Mouse (Mus musculus): ENCODE measurements around the gene Hmgb1. TPM values are rescaled to one million over a fixed set of nuclear protein-coding genes. Genes with fewer than 3 reads are reported as not detected.
A peak's percentile ranks its signal among the peaks of the same experiment; 100 is the strongest.

Gene Hmgb1
- polyA plus RNA-seq, 1 experiment from 2014 or later, result 2,008 TPM

DNA sequence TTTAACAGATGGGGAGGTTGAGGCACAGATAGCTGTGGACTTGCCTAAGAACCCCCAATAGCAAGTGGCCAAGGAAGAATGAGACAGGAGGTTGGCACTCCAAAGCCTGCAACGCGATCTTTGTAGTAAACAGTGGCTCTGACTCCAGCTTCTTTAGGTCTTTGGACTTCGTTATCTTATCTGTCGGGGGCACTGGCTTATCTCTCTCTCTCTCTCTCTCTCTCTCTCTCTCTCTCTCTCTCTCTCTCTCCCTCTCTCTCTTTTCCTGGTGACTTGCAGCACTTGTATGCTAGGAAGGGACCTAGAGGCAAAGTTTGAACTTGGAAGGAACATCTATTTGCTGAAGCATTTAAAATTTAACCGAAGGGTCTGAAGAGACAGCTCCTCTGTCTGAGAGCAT, 155.9 kb downstream of the Hmgb1 start:
- peaks cover 6% of the 10 kb centered on the region; the same call in 1 of the 2 replicates for H3K4me1 ChIP-seq (ENCODE audit: insufficient read depth)
- H3K4me2 ChIP-seq, result no peak overlapping the region
- DNase-seq (no peak), ATAC-seq (ENCODE audit: insufficient read depth) (no peak)
- no peaks in the 10 kb centered on the region for H3K36me3 ChIP-seq (ENCODE audit: insufficient read depth)
- H3K27me3 ChIP-seq (ENCODE audit: insufficient read depth, low read length), result no peaks in the 10 kb centered on the region
- 29% methylated on average over 5 of the region's 5 CpGs for WGBS
- TF ChIP-seq CTCF (IDR thresholded peaks at IDR 0.05; ENCODE audit: low read depth), result no peak
- no peak overlapping the region for H3K9ac ChIP-seq
- H3K27ac ChIP-seq (ENCODE audit: low read depth), result no peak overlapping the region
- H3K9me3 ChIP-seq (ENCODE audit: low read depth, low read length), result no peaks in the 10 kb centered on the region
- no peak overlapping the region for H3K4me3 ChIP-seq (ENCODE audit: low read depth, low read length)

DNA sequence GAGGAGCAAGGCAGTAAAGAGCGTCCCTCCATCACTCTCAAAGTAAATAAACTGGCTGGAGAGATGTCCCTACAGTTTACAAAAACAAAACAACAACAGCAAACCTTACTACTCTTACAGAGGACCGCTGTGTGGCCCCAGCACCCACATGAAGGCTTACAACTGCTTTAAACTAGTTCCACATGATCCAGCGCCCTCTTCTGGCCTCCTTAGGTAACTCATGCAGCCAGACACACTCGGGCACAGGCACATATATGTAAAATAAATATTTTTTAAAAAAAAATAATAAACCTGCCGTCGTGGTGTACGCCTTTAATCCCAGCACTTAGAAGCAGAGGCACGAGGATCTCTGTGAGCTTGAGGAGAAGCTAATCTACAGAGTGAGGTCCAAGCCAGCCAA, 156.9 kb downstream of the Hmgb1 start:
- 0 out of 2 replicates have a peak, but pooled peaks have one; percentile 15 for TF ChIP-seq CTCF (IDR thresholded peaks at IDR 0.05; ENCODE audit: low read depth)
- H3K9me3 ChIP-seq (ENCODE audit: low read depth, low read length), result no peaks in the 10 kb centered on the region
- H3K9ac ChIP-seq, result no peak overlapping the region
- no peak overlapping the region for H3K4me3 ChIP-seq (ENCODE audit: low read depth, low read length)
- no peak overlapping the region for H3K27ac ChIP-seq (ENCODE audit: low read depth)
- DNase-seq (no peak), ATAC-seq (ENCODE audit: insufficient read depth) (no peak)
- H3K27me3 ChIP-seq (ENCODE audit: insufficient read depth, low read length), result no peaks in the 10 kb centered on the region
- no peaks in the 10 kb centered on the region for H3K36me3 ChIP-seq (ENCODE audit: insufficient read depth)
- H3K4me1 ChIP-seq (ENCODE audit: insufficient read depth), result peaks cover 6% of the 10 kb centered on the region; the same call in 1 of the 2 replicates
- H3K4me2 ChIP-seq, result no peak overlapping the region
- 74% methylated on average over 8 of the region's 8 CpGs for WGBS

DNA sequence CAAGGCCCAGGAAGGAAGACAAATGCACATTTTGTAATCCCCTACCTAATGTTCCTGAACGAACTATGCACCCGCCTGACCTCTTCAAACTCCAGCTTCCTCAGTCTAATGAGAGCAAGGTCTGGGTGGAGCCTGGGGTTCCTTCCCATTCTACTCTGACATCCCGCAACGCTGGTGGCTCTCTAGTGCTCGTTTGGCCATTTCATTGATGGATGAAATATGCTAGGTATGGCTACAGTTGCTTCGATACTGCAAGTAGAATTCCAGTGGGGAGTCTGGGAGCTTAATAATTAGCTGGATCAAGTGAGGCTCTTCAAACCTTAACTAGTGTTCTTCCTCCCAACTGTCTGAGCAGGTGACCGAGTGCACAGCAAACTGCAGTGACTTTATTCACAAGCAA, 163.2 kb downstream of the Hmgb1 start:
- Histone ChIP-seq H3K27ac (ENCODE audit: low read depth) (peak overlapping the region; percentile 34), H3K27me3 (ENCODE audit: insufficient read depth, low read length) (no peaks in the 10 kb centered on the region), H3K9ac (no peak overlapping the region), H3K9me3 (ENCODE audit: low read depth, low read length) (no peaks in the 10 kb centered on the region), H3K4me1 (ENCODE audit: insufficient read depth) (no peaks in the 10 kb centered on the region; the same call in none of the 2 replicates), H3K36me3 (ENCODE audit: insufficient read depth) (no peaks in the 10 kb centered on the region), H3K4me2 (peak overlapping the region; percentile 44), H3K4me3 (ENCODE audit: low read depth, low read length) (no peak overlapping the region; the same call in 1 of the 2 replicates)
- no peak for TF ChIP-seq CTCF (IDR thresholded peaks at IDR 0.05; ENCODE audit: low read depth)
- DNase-seq (peak; percentile 34), ATAC-seq (ENCODE audit: insufficient read depth) (0 out of 2 replicates have a peak, but pooled peaks have one; percentile 21)
- 38% methylated on average over 7 of the region's 7 CpGs for WGBS

DNA sequence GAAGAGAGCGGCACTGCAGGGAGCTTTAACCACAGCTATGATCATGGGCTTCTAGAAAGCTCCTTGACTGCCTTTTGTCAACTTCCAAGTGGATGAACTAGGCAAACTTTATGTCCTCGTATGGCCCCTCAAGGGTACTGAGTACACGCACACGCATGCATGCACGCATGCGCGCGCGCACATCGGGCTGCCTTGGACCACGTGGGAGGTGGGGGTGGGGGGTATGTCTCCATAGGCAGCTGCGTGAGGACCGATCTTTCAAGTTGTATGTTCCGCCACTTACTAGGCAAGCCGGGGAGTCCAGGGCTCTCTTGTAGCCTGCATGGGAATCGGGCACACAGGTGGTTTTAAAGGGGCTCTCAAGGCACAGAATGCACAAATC, 163.6 kb downstream of the Hmgb1 start:
- DNase-seq (peak; percentile 59), ATAC-seq (ENCODE audit: insufficient read depth) (peak; percentile 51; the same call in 1 of the 2 replicates)
- H3K27ac ChIP-seq (ENCODE audit: low read depth), result peak overlapping the region; percentile 34

DNA sequence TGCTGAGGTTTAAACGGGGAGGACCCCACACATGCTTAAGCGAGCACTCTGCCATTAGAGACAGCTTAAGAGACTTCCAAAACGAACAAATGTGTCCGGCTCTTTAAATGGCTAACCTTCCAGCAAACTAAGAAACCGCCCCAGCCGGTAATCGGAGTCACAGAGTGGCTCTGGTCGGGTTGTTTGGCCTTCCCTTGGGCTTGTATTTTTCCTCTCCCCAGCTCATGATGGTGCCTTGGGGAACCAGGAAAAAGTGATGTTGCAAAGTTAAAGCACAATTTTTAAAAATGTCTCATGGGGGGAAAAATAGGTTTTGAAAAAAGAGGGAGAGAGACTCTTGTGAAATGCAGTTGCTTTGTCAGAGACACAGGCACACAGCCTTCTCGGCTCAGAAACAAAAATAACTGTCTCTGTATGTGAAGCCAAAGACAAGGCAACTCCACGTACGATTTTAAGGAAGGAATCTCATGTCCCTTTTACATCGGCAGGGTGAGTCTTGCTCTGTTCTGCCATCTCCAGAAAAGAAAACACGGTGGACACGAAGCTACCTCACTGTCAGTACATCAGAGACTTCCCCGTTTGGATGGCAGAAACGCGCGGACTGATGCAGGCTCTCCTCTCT, 164.1 kb downstream of the Hmgb1 start:
- Histone ChIP-seq H3K36me3 (ENCODE audit: insufficient read depth) (no peaks in the 10 kb centered on the region), H3K4me3 (ENCODE audit: low read depth, low read length) (no peak overlapping the region), H3K4me2 (peak overlapping the region; percentile 44), H3K9me3 (ENCODE audit: low read depth, low read length) (no peaks in the 10 kb centered on the region), H3K4me1 (ENCODE audit: insufficient read depth) (no peaks in the 10 kb centered on the region; the same call in none of the 2 replicates), H3K9ac (no peak overlapping the region), H3K27me3 (ENCODE audit: insufficient read depth, low read length) (no peaks in the 10 kb centered on the region), H3K27ac (ENCODE audit: low read depth) (0 out of 2 replicates have a peak overlapping the region, but pooled peaks have one; percentile 34)
- TF ChIP-seq CTCF (IDR thresholded peaks at IDR 0.05; ENCODE audit: low read depth), result no peak
- WGBS, result 29% methylated on average over 18 of the region's 18 CpGs
- DNase-seq (peak; percentile 35), ATAC-seq (ENCODE audit: insufficient read depth) (no peak)

More for the DNA sequence above, 163.6 kb downstream of the Hmgb1 start:
- Histone ChIP-seq H3K36me3 (ENCODE audit: insufficient read depth) (no peaks in the 10 kb centered on the region), H3K4me1 (ENCODE audit: insufficient read depth) (no peaks in the 10 kb centered on the region; the same call in none of the 2 replicates), H3K9me3 (ENCODE audit: low read depth, low read length) (no peaks in the 10 kb centered on the region), H3K27me3 (ENCODE audit: insufficient read depth, low read length) (no peaks in the 10 kb centered on the region), H3K9ac (no peak overlapping the region), H3K4me2 (peak overlapping the region; percentile 44), H3K4me3 (ENCODE audit: low read depth, low read length) (no peak overlapping the region; the same call in 1 of the 2 replicates)
- no peak for TF ChIP-seq CTCF (IDR thresholded peaks at IDR 0.05; ENCODE audit: low read depth)
- WGBS, result 53% methylated on average over 16 of the region's 16 CpGs

DNA sequence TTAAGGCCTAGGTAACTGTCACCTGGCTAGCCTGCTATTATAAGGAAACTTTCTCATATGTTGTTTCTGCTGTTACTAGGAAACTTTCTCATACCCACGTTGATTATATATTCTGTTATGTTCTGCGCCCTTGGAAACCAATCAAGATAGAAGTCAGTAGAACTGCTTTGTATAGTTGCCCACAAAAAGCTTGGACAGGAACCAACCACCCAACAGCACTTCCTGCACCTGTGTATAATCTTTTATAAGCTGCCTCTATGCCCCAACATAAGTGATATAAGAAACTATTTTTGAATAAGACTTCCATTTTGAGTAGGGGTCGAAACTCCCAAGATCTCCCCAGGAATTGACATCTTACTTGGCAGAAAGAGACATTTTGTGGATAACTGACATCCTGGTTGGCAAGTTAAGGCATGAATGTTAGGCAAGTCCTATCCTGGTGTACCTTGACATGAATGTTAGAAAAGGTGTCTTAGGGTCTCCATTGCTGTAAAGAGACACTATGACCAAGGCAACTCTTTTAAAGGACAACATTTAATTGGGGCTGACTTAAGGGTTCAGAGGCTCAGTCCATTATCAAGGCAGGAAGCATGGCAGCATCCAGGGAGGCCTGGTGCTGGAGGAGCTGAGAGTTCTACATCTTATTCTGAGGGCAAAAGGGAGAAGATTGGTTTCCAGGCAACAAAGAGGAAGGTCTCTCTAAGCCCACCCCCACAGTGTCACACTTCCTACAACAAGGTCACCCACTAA, 166.4 kb downstream of the Hmgb1 start:
- Histone ChIP-seq H3K4me1 (ENCODE audit: insufficient read depth) (peaks cover 4% of the 10 kb centered on the region), H3K27me3 (ENCODE audit: insufficient read depth, low read length) (no peaks in the 10 kb centered on the region), H3K9me3 (ENCODE audit: low read depth, low read length) (no peaks in the 10 kb centered on the region), H3K4me2 (no peak overlapping the region), H3K36me3 (ENCODE audit: insufficient read depth) (no peaks in the 10 kb centered on the region), H3K27ac (ENCODE audit: low read depth) (no peak overlapping the region), H3K4me3 (ENCODE audit: low read depth, low read length) (no peak overlapping the region), H3K9ac (no peak overlapping the region)
- no peak for TF ChIP-seq CTCF (IDR thresholded peaks at IDR 0.05; ENCODE audit: low read depth)
- WGBS, result 79% methylated on average over 3 of the region's 3 CpGs
- ATAC-seq (ENCODE audit: insufficient read depth), result no peak
- no peak for DNase-seq

DNA sequence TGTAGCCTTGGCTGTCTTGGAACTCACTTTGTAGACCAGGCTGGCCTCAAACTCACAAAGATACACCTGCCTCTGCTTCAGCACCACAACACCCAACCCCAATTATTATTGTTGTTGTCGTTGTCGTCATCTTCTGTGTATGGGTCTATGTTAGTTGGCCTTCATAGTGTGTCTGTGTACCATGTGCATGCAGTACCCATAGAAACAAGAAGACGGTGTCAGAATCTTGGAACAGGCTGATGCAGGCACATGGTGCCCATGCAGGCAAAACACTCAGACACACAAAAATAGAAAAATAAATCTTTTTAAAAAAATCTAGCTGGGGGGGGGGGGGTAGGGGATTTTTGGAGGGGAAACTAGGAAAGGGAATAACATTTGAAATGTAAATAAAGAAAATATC, 167.1 kb downstream of the Hmgb1 start:
- Histone ChIP-seq H3K27me3 (ENCODE audit: insufficient read depth, low read length) (no peaks in the 10 kb centered on the region), H3K4me1 (ENCODE audit: insufficient read depth) (peaks cover 4% of the 10 kb centered on the region), H3K36me3 (ENCODE audit: insufficient read depth) (no peaks in the 10 kb centered on the region), H3K4me3 (ENCODE audit: low read depth, low read length) (no peak overlapping the region), H3K9ac (no peak overlapping the region), H3K4me2 (no peak overlapping the region), H3K27ac (ENCODE audit: low read depth) (no peak overlapping the region), H3K9me3 (ENCODE audit: low read depth, low read length) (peaks cover 5% of the 10 kb centered on the region; the same call in 1 of the 2 replicates)
- TF ChIP-seq CTCF (IDR thresholded peaks at IDR 0.05; ENCODE audit: low read depth), result no peak
- ATAC-seq (ENCODE audit: insufficient read depth) (no peak), DNase-seq (no peak)
- 94% methylated on average over 3 of the region's 3 CpGs for WGBS

All from lung, embryonic 14.5 days (tissue).